Mouse (Mus musculus): Measurements from ENCODE around the gene Ces3a.
"Not testable (repeated sequence)": the region's sequence is repeated elsewhere in the genome, so short reads cannot be mapped to it uniquely, and the experiment has no call there.

Gene Ces3a

DNA sequence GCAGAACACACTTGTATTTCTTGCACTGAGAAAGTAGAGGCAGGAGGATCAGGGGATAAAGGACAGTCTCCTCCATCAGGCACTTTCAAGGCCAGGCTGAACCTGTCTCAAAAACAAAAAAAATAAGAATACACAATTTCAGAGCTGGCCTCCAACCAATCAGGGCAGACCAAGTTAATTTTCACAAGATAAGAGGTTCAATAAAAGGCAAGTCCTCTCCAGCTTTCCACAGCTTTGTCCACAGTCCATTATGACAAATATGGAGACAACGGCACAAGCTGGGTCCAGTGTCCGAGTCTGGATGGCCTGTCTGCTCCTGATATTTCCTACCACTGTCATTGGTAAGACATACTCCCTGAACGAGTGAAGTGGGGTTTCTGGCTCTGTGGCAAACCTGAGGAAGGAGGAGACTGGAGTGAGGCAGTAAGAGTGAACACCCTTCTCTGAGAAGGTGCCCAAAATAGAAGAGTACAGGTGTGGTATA is at the start of gene Ces3a:
Gene Ces3a, plus strand, starts transcription at position 231 of the 484 bp plus-strand sequence.
- no peak for DNase-seq (ENCODE audit: low spot score)

DNA sequence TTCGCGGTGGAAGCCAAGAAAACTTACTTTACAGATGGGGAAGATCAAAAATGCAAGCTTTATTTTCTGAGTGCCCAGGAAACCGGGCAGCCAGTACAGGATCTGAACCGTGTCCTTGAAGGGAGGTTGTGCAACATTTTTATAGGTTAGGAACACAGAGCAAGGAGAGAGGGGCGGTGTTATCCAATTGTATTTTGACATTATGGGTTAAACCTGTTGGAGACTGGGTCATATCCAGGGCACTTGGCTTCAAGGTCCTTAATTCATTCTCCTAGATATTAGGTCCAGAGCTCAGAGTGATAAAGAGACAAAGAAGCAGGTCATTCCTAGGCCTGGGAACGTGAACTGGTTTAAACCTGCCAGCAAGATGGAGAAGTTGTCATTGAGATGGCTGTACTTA is 49.2 kb upstream of the Ces3a start:
- no peak for DNase-seq (ENCODE audit: low spot score)

DNA sequence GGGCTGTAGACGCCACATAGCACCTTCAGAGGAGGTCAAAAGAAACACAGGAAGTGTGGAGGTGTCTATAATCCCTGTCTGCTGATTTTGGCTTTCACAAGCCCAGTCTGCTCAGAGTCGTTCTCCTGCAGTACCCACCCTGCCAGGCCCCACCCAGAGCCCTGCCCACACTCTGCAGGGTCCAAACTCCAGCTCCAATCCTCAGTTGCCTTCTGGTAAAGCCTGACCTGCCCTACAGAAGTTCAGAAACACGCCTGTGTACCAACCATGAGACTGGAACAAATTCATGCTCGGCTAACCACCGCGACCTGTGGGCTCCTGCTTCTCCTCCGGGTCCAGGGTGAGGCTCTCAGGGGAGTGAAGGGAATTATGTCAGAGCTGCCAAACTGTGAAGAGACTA is 47.8 kb upstream of the Ces3a start, which contains the start of gene Ces2h:
Gene Ces2h, plus strand, starts transcription at position 268 of the 400 bp plus-strand sequence.
- no peak for DNase-seq (ENCODE audit: low spot score)

DNA sequence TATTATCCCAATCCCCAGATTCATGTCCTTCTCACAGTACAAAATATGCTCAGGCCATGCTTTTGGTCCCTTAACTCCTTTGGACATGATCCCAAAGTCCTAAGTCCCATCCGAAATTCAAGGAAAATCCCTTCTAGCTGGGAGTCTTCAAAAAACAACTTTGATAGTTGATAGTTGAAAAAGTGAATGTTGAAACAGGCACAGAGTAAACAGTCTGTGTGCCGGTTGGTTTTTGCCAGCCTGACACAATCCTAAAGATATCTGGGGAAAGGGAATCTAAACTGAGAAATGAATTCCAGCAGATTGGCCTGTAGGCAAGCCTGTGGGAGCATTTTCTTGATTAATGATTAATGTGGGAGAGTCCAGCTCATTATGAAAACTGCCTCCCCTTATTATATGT is 38.4 kb upstream of the Ces3a start:
- DNase-seq (ENCODE audit: low spot score) = no peak

DNA sequence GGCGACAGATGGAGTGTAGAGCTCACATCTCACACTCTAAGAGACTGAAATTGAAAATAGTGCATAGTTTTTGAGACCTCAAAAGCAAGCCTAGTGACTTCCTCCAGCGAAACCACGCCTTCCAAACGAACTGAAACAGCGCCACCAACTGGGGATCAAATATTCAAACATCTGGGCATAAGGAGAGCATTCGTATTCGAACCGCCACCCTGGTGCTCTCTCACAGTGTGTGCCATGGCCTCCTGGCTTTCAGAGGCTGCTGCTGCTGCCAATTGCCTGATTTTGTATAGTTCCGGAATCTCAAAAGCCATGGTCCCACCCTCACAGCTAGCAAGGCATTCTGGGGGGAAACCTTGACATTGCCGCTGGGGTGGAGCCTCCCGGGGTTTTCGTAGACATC is 37.3 kb upstream of the Ces3a start:
- DNase-seq (ENCODE audit: low spot score) = no peak

DNA sequence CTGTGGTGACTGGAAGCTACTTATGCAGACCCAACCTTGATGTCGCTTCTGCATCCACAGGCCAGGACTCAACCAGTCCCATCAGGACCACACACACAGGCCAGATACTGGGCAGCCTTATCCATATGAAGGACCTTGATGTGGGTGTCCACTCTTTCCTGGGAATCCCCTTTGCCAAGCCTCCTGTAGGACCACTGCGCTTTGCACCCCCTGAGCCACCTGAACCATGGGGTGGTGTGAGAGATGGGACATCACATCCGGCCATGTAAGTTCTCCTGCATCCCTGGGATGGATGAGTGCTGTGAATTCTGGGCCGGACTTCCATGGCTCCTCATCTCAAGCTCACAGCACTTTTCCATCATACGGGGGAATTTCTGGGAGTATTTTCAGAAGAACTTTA is 34.0 kb upstream of the Ces3a start:
- no peak for DNase-seq (ENCODE audit: low spot score)

DNA sequence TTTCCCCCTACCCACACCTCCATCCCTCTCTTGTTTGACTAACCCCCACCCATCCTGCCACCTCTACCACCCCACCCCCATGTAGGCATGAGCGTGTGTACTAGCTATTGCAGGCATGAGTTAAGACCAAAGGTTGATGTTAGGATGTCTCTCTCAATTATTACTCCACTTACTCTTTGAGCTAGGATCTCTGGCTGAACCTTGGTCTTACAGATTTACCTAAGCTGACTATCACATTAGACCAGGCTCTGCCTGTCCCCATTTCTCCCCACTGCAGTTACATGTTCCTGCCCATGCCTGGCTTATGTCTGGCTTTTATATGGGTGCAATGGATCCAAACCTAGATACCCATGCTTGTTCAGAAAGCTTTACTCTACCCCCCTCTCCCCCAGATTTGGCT is 26.4 kb upstream of the Ces3a start:
- DNase-seq (ENCODE audit: low spot score) = no peak

DNA sequence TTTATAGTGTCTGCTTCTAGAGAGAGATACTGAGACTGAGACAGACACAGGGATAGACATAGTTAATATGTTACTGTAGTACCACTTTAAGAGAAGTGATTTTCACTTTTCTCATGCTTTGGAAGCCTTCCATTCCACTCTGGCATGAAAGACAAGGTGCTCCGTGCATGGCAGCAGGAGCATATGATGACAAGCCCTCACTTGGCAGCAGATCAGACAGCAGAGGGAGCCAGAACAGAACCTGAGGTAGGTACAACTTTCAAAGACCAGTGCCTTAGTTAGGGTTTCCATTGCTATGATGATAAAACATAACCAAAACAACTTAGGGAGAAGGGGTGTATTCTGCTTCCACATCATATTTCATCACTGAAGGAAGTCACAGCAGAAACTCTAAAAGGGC is 25.3 kb upstream of the Ces3a start:
- no peak for DNase-seq (ENCODE audit: low spot score)

DNA sequence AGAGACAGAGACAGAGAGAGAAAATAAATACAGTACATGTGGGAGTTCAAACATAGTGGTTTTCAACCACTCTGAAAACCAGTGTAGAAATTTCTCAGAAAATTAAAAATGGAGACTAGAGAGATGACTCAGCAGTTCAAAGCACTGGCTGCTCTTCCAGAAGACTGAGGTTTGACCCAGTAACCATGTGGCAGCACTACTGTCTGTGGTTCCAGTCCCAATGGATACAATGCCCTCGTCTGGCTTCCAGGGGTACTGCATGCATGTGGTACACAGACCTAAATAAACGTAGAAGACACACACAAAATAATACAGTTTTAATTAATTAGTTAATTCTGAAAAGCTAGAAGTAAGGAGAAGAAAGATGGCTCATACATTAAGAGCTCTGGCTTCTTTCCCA is 23.4 kb upstream of the Ces3a start:
- DNase-seq (ENCODE audit: low spot score) = peak; percentile 16

DNA sequence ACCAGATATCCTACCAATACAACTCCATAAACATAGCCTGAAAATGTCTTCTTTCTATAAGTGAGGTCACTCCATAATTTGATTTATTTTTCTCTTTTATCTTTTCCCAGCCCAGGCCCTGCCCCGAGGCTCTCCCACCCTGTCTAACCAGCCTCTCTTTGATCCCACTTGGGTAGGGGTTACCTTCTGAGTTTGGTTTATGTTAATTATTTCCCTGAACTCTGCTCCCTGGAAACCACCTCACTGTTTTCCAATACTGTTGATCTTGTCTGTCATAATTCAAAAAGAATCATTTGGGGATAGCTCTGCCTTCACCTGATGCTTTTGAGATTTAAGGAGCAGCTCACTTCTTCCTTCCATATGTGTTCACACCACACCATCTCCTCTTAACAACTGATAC is 4.9 kb upstream of the Ces3a start:
- no peak for DNase-seq (ENCODE audit: low spot score)

DNA sequence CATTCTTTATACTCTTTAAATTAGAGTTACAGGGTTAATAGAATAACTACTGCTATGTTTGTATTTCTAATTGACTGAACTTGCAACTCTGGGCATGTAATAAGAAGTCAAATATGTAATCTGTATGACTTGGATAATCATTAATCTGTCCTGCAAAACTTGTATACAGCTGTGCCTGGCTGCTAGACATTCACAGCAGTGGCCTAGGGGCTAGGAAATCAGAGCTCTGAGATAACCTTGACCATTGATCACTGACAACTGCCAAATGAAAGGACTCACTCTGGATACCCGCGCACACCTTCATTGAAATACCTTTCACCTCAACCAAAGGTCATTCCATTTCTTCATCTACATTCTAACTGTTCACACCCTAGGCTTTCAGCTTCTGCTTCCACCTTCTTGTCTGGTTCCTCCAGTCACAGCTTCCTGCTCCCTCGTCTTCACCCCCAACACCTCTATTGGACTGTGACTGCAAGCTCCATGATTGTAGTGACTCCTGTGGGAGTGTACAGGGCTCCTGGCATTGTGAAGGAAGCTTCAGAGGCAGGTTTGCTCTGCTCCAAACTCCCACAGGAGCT is 2.5 kb upstream of the Ces3a start:
- DNase-seq (ENCODE audit: low spot score) = no peak

DNA sequence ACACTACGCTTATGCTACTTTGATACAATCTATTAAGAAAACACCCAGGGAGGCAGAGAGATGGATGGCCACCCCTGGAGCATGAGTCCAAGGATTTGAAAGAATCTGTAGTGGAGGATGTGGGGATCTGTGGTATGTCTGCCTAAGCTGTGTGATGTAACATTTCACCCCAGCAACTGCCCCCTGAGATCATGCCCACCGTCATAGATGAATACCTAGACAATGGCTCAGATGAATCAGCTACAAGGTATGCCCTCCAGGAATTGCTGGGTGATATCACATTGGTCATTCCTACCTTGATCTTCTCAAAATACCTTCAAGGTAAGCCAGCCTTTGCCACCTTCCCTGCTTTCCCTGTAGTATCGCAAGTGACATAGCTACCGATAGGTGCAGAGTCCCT is 7.8 kb downstream of the Ces3a start:
- no peak for DNase-seq (ENCODE audit: low spot score)

DNA sequence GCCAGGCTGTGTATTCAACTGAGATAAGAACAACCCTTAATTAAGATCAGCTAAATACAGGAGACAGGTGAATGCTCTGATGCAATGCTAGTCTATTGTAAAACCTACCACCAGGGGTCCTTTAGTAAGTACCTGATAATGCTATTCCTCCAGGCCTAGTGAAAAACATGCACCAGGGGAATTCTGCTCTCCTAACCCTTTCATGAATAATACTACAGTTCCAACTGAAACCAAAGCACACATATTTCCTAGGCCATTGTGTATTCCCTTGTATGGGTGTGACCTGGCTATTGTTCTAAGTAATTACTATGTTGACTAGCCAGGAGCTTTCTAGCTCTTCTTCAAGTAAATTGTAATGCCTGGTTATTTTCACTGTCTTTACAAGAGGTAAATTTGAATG is 11.7 kb downstream of the Ces3a start:
- DNase-seq (ENCODE audit: low spot score) = no peak

DNA sequence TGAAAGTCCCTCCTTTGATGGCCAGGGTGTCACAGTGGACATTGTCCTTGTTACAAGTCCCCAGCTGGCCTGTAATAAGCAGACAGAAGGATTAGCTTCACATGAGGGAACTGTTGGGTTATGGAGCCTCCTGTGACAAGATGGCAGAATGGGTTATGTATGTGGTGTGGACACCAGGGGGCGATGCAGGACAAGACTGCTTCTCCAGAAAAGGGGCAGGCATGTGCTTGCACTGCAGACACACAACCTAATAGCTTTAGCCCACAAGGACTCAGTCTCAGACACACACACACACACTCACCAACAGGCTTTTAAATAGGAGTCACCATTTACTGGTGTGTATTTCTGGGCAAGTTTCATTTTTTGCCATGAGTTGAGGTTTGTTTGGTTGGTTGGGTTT is 18.4 kb downstream of the Ces3a start:
- no peak for DNase-seq (ENCODE audit: low spot score)

DNA sequence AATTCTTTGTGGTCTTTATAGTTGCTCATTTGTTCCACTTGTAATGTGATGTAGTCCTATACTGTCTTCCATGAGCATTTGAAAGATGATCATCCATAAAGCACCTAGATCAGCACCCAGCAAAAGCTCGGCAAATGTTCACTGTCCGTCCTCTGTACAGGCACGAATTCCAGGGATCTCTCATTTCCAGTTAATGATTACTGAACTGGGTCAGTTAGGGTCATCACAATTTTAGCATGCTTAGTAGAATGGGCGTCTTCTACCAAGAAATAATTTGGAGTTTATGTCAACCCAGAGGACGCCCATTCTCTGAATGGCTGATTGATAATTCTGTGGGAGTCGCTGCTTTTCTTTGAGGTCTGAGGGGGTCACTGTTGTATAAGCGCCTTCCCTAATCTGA is 19.5 kb downstream of the Ces3a start:
- not testable (repeated sequence) for DNase-seq (ENCODE audit: low spot score)

DNA sequence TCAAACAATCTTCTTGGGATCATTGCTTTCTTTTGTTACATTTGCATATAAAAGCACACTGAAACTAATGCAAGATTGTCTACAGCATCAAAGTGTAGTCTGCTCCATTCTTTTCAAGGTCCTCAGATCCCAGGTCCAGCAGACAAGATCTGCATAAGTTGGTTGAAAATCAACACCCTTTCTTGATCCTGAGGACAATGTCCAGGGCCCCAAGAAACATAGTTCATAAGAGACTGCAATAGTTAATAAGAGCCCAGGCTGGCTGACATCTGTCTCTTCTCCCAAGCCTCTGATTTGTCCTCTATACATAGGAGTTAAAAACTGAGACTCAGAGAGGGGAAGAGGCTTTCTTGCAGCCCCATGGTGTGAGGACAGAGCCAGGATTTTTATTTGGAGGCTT is 20.6 kb downstream of the Ces3a start:
- DNase-seq (ENCODE audit: low spot score) = no peak

DNA sequence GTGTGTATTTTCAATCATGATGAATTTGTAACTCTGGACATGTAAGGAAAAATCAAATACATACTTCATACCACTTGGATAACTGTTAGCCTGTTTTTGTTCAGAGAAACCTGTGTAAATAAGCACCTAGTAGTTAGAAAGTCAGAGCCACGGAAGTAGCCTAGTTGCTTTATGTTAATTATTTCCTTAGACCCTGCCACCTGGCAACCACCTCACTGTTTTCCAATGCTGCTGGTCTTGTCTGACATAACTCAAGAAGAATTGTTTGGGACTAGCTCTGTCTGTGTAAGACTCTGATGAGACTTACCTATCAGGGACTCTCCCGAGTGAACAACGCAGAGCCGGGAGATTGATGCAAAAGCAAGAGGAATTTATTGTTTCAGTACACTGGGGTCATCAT is 28.2 kb downstream of the Ces3a start:
- DNase-seq (ENCODE audit: low spot score) = no peak

DNA sequence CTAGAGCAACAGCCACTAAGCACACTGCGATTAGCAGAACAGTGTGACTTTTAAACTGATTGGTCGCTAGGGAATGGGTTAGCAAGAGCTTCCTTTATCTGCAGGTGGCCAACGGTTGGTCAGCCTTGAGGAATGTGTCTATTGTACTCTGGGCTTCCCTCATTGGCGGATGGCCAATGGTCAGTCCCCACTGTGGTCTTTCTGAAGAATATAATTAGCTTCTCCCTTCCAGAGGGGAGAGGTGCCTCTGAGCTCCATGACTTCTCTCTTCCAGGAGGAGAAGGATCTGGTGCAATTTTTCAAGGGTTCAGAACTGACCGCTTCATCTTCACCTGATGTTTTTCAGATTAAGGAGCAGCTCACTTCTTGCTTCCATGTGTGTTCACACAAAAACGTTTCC is 28.7 kb downstream of the Ces3a start:
- no peak for DNase-seq (ENCODE audit: low spot score)

DNA sequence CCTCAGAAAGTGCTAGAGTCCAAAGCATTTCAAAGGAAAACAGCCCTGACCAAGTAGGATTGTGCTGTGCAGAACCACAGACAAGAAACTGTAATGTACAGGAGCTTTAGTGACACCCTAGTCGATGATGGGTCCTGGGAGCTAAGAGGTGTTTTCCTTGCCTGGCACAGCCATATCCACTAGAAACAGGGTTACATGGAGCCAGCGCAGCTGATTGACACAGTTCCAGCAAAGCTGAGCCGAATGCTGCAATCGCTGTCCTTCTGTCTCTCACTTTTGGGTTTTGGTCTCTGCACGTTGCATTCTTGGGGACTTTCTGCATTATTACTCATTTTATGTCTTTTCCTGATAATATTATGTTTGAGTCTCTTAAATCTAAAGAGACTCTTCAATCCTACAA is 30.2 kb downstream of the Ces3a start:
- no peak for DNase-seq (ENCODE audit: low spot score)

DNA sequence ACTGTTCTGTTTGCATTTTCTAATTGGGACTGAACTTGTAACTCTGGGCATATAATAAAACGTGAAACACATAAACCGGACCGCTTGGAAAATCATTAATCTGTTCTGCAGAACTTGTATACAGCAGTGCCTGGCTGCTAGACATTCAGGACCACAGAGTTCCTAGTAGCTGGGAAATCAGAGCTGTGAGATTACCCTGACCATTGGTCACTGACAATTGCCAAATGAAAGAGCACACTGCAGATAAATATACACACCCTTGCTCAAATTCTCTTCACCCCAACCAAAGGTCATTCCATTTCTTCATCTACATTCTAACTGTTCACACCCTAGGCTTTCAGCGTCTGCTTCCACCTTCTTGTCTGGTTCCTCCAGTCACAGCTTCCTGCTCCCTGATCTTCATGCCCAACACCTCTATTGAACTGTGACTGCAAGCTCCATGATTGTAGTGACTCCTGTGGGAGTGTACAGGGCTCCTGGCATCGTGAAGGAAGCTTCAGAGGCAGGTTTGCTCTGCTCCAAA is 32.5 kb downstream of the Ces3a start:
- DNase-seq (ENCODE audit: low spot score) = no peak

DNA sequence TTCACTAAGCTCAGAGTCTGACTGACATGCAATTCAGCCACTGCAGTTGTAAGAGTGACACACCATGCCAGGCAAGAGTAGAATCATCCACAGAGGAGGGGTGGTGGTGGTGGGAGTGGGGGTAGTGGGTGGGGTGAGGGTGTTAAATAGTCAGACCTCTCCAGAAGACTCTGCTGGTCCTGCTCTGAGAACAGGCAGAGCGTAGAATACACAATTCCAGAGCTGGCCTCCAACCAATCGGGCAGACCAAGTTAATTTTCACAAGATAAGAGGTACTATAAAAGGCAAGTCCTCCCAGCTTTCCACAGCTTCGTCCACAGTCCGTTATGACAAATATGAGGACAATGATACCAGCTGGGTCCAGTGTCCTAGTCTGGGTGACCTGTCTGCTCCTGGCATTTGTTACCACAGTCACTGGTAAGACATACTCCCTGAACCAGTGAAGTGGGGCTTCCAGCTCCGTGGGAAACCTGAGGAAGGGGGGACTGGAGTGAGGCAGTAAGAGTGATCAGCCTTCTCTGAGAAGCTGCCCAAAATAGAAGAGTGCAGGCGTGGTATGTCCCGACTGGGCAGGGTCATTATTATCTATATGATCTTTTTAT is 35.1 kb downstream of the Ces3a start, which contains the start of gene Ces3b:
Gene Ces3b, plus strand, starts transcription at position 305 of the 602 bp plus-strand sequence.
- DNase-seq (ENCODE audit: low spot score) = no peak

DNA sequence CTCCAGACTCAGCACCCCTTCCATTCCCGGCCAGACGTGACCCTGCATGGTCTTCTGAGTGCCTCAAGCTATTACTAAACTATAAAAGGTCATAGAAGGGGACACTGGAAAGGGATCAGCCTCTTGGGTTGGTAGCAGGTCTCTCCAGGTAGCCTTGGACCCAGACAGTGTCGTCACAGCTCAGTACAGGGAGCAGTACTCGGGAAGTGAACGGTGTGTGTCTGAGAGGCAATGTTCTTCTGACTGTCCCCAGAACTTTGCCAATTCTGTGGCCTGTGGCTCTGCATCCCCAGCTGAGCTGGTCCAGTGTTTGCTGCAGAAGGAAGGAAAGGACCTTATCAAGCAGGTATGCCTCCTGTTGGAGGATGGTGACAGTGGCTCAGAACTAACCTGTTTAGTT is 39.8 kb downstream of the Ces3a start:
- DNase-seq (ENCODE audit: low spot score) = not testable (repeated sequence)

DNA sequence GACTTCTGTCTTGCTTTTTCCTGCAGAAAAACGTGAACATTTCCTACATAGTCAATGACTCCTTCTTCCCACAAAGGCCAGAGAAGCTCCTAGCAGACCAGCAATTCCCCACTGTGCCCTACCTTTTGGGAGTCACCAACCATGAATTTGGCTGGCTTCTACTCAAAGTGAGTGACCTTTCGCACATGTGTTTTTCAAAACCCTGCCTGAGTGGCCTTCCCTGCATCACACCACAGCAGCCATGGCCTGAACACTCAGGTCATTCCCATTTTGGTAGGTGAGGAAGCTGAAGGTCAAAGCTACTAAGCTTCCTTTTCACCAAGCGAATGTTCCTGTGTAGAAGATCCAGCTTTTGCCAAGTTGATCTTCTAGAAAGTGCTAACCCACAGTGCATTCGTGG is 40.2 kb downstream of the Ces3a start:
- no peak for DNase-seq (ENCODE audit: low spot score)

DNA sequence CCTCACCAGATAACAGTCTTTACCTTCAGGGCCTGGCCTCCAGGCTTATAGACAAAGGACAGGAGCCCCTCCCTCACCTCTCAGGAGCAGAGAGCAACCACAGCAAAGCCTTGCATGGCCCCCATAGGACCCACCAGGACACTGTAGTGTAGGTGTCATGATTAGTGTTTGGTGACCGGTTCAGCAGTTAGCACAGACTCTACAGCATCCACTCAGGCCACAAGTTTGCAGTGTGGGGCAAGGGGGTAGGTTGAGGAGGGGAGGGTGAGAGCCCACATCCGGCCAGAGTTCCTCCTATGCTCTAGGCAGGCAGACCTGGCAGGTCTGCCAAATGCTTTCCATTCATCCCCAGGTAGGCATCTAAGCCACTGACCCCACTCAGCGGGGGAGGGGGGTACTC is 45.6 kb downstream of the Ces3a start:
- DNase-seq (ENCODE audit: low spot score) = no peak
